Mouse (Mus musculus): Measurements from ENCODE around the gene Smyd5. TPM values are rescaled to one million over a fixed set of nuclear protein-coding genes. Genes with fewer than 3 reads are reported as not detected.
"Not testable (repeated sequence)": the region's sequence is repeated elsewhere in the genome, so short reads cannot be mapped to it uniquely, and the experiment has no call there.

Smyd5 gene
- polyA plus RNA-seq, 1 experiment from 2014 or later = 62.6 TPM

GRCm38 (mm10) chr6:85450140-85450539 lies 18.4 kb downstream of the Smyd5 start:
- not testable (repeated sequence) for H3K27ac ChIP-seq; H3K9me3 ChIP-seq; H3K27me3 ChIP-seq; H3K9ac ChIP-seq; ATAC-seq (ENCODE audit: borderline replicate concordance, extremely low read depth, low FRiP score, low TSS enrichment)
- Histone ChIP-seq H3K4me2 (peak overlapping the region; percentile 88), H3K36me3 (peaks cover 25% of the 10 kb centered on the region), H3K4me1 (peaks cover 32% of the 10 kb centered on the region), H3K4me3 (peak overlapping the region; percentile 71)
- WGBS = 48% methylated on average over 1 of the region's 1 CpGs

GRCm38 (mm10) chr6:85450697-85451663 lies 19.2 kb downstream of the Smyd5 start, which contains the start of gene Cct7:
Gene Cct7, plus strand, starts transcription at chr6:85451514.
- no peaks in the 10 kb centered on the region for H3K9me3 ChIP-seq
- H3K4me2 ChIP-seq = peak within 1 kb of the TSS; percentile 88
- H3K4me1 ChIP-seq = peaks cover 35% of the 10 kb centered on the region
- no peaks in the 10 kb centered on the region for H3K27me3 ChIP-seq
- H3K36me3 ChIP-seq = peaks cover 16% of the 10 kb centered on the region
- peak within 1 kb of the TSS; percentile 71 for H3K4me3 ChIP-seq
- H3K27ac ChIP-seq = peak within 1 kb of the TSS; percentile 95
- peak; percentile 95 for ATAC-seq (ENCODE audit: borderline replicate concordance, extremely low read depth, low FRiP score, low TSS enrichment)
- 2% methylated on average over 85 of the region's 96 CpGs for WGBS
- peak within 1 kb of the TSS; percentile 89 for H3K9ac ChIP-seq

GRCm38 (mm10) chr6:85451664-85452410 lies 20.0 kb downstream of the Smyd5 start, which contains the start of gene Pradc1:
Gene Pradc1, minus strand, starts transcription at chr6:85451970.
- H3K27me3 ChIP-seq = no peaks in the 10 kb centered on the region
- peaks cover 8% of the 10 kb centered on the region for H3K36me3 ChIP-seq
- peak within 1 kb of the TSS; percentile 89 for H3K9ac ChIP-seq
- H3K27ac ChIP-seq = peak within 1 kb of the TSS; percentile 95
- peak; percentile 92 for ATAC-seq (ENCODE audit: borderline replicate concordance, extremely low read depth, low FRiP score, low TSS enrichment)
- no peaks in the 10 kb centered on the region for H3K9me3 ChIP-seq
- H3K4me1 ChIP-seq = peaks cover 38% of the 10 kb centered on the region
- H3K4me3 ChIP-seq = peak within 1 kb of the TSS; percentile 71
- under 1% methylated on average over 54 of the region's 54 CpGs for WGBS
- H3K4me2 ChIP-seq = peak within 1 kb of the TSS; percentile 88

- Histone ChIP-seq H3K4me3 (peak overlapping the region; percentile 71), H3K36me3 (peaks cover 3% of the 10 kb centered on the region), H3K27ac (peak overlapping the region; percentile 95), H3K4me1 (peaks cover 38% of the 10 kb centered on the region), H3K9ac (peak overlapping the region; percentile 89), H3K27me3 (no peaks in the 10 kb centered on the region), H3K9me3 (no peaks in the 10 kb centered on the region), H3K4me2 (peak overlapping the region; percentile 88)
- ATAC-seq (ENCODE audit: borderline replicate concordance, extremely low read depth, low FRiP score, low TSS enrichment) = no peak
- under 1% methylated on average over 15 of the region's 15 CpGs for WGBS
Observed at GRCm38 (mm10) chr6:85452411-85452665, 20.5 kb downstream of the Smyd5 start.

- WGBS = 7% methylated on average over 7 of the region's 7 CpGs
- peak overlapping the region; percentile 95; the same call in 1 of the 2 replicates for H3K27ac ChIP-seq
- H3K36me3 ChIP-seq = 0 out of 2 replicates have a peak, but pooled peaks cover 3% of the 10 kb centered on the region
- H3K4me1 ChIP-seq = peaks cover 38% of the 10 kb centered on the region
- H3K4me2 ChIP-seq = peak overlapping the region; percentile 88
- ATAC-seq (ENCODE audit: borderline replicate concordance, extremely low read depth, low FRiP score, low TSS enrichment) = no peak
- H3K9ac ChIP-seq = peak overlapping the region; percentile 89
- no peaks in the 10 kb centered on the region for H3K27me3 ChIP-seq
- H3K4me3 ChIP-seq = peak overlapping the region; percentile 71
- no peaks in the 10 kb centered on the region for H3K9me3 ChIP-seq
Observed at GRCm38 (mm10) chr6:85452816-85453215, 21.0 kb downstream of the Smyd5 start.

- Histone ChIP-seq H3K4me1 (0 out of 2 replicates have a peak, but pooled peaks cover 8% of the 10 kb centered on the region), H3K4me2 (no peak overlapping the region)
- no peak for ATAC-seq (ENCODE audit: borderline replicate concordance, extremely low read depth, low FRiP score, low TSS enrichment)
Observed at GRCm38 (mm10) chr6:85459621-85460020, 27.8 kb downstream of the Smyd5 start.

GRCm38 (mm10) chr6:85465381-85465780 lies 33.6 kb downstream of the Smyd5 start:
- Histone ChIP-seq H3K9ac (no peak overlapping the region), H3K27me3 (no peaks in the 10 kb centered on the region), H3K4me1 (no peaks in the 10 kb centered on the region), H3K36me3 (peaks cover 95% of the 10 kb centered on the region), H3K4me2 (no peak overlapping the region), H3K9me3 (no peaks in the 10 kb centered on the region), H3K27ac (no peak overlapping the region), H3K4me3 (no peak overlapping the region)
- no peak for ATAC-seq (ENCODE audit: borderline replicate concordance, extremely low read depth, low FRiP score, low TSS enrichment)

More at GRCm38 (mm10) chr6:85459621-85460020, 27.8 kb downstream of the Smyd5 start:
- no peak overlapping the region for H3K4me3 ChIP-seq
- no peaks in the 10 kb centered on the region for H3K27me3 ChIP-seq
- H3K9ac ChIP-seq = no peak overlapping the region
- H3K9me3 ChIP-seq = no peaks in the 10 kb centered on the region
- H3K27ac ChIP-seq = no peak overlapping the region
- H3K36me3 ChIP-seq = peaks cover 59% of the 10 kb centered on the region
- WGBS = 87% methylated on average over 2 of the region's 2 CpGs

- no peaks in the 10 kb centered on the region for H3K9me3 ChIP-seq
- H3K4me2 ChIP-seq = no peak overlapping the region
- 65% methylated on average over 5 of the region's 5 CpGs for WGBS
- no peak for ATAC-seq (ENCODE audit: borderline replicate concordance, extremely low read depth, low FRiP score, low TSS enrichment)
- no peaks in the 10 kb centered on the region for H3K4me1 ChIP-seq
- H3K9ac ChIP-seq = no peak overlapping the region
- H3K4me3 ChIP-seq = no peak overlapping the region
- peaks cover 51% of the 10 kb centered on the region for H3K36me3 ChIP-seq
- no peaks in the 10 kb centered on the region for H3K27me3 ChIP-seq
- no peak overlapping the region for H3K27ac ChIP-seq
Observed at GRCm38 (mm10) chr6:85469660-85470430, 38.1 kb downstream of the Smyd5 start.

- no peak overlapping the region for H3K4me2 ChIP-seq
- WGBS = 46% methylated on average over 8 of the region's 8 CpGs
Observed at GRCm38 (mm10) chr6:85471962-85472361, 40.2 kb downstream of the Smyd5 start.

GRCm38 (mm10) chr6:85472542-85472941 lies 40.8 kb downstream of the Smyd5 start:
- Histone ChIP-seq H3K36me3 (peaks cover 24% of the 10 kb centered on the region), H3K27me3 (peaks cover 3% of the 10 kb centered on the region; the same call in 1 of the 2 replicates), H3K9me3 (no peaks in the 10 kb centered on the region), H3K9ac (no peak overlapping the region), H3K4me3 (no peak overlapping the region), H3K27ac (no peak overlapping the region), H3K4me1 (no peaks in the 10 kb centered on the region), H3K4me2 (no peak overlapping the region)
- ATAC-seq (ENCODE audit: borderline replicate concordance, extremely low read depth, low FRiP score, low TSS enrichment) = no peak
- 50% methylated on average over 5 of the region's 5 CpGs for WGBS

More at GRCm38 (mm10) chr6:85471962-85472361, 40.2 kb downstream of the Smyd5 start:
- Histone ChIP-seq H3K9ac (no peak overlapping the region), H3K4me1 (no peaks in the 10 kb centered on the region), H3K27me3 (0 out of 2 replicates have a peak, but pooled peaks cover 3% of the 10 kb centered on the region), H3K4me3 (no peak overlapping the region), H3K9me3 (no peaks in the 10 kb centered on the region), H3K36me3 (peaks cover 30% of the 10 kb centered on the region), H3K27ac (no peak overlapping the region)
- ATAC-seq (ENCODE audit: borderline replicate concordance, extremely low read depth, low FRiP score, low TSS enrichment) = no peak

GRCm38 (mm10) chr6:85475581-85475980 lies 43.8 kb downstream of the Smyd5 start:
- Histone ChIP-seq H3K4me3 (no peak overlapping the region), H3K4me2 (no peak overlapping the region), H3K4me1 (no peaks in the 10 kb centered on the region), H3K36me3 (no peaks in the 10 kb centered on the region), H3K9me3 (no peaks in the 10 kb centered on the region), H3K27me3 (peaks cover 3% of the 10 kb centered on the region; the same call in 1 of the 2 replicates), H3K27ac (no peak overlapping the region), H3K9ac (no peak overlapping the region)
- 71% methylated on average over 3 of the region's 3 CpGs for WGBS
- ATAC-seq (ENCODE audit: borderline replicate concordance, extremely low read depth, low FRiP score, low TSS enrichment) = no peak
